Mouse (Mus musculus) midbrain, postnatal 0 days (tissue): ENCODE data around the gene Abcf1. TPM values are rescaled to one million over a fixed set of nuclear protein-coding genes. Genes with fewer than 3 reads are reported as not detected.

Source experiments
- ATAC-seq: fragments of 200-750 bp; cut with Nextera tagmentation; 2 replicates; pipeline ENCODE4 v1.8.0; 2017; ENCODE audit warnings: moderate number of reproducible peaks, mild to moderate bottlenecking, moderate TSS enrichment, moderate library complexity; ENCODE audit not compliant: low FRiP score
- DNase-seq: peaks from one replicate; pipeline ENCODE4 v3.0.0-alpha.2; 2015; ENCODE audit warnings: low spot score
- H3K27ac ChIP-seq: fragments of 300-500 bp; sonication (generic); 2 replicates; pipeline ENCODE4 v1.5.1; 2014; ENCODE audit warnings: low read depth, mild to moderate bottlenecking, low read length, mixed read lengths
- H3K27me3 ChIP-seq: fragments of 300-500 bp; sonication (generic); 2 replicates; pipeline ENCODE4 v1.6.1; 2014; ENCODE audit warnings: low read length, control low read depth, mixed read lengths; ENCODE audit not compliant: insufficient read depth
- H3K36me3 ChIP-seq: fragments of 300-500 bp; sonication (generic); 2 replicates; pipeline ENCODE4 v1.6.1; 2014; ENCODE audit warnings: low read length, control low read depth, mixed read lengths; ENCODE audit not compliant: insufficient read depth
- H3K4me1 ChIP-seq: fragments of 300-500 bp; sonication (generic); 2 replicates; pipeline ENCODE4 v1.6.1; 2014; ENCODE audit warnings: mild to moderate bottlenecking, control low read depth, antibody characterized with exemption, low read length, mixed read lengths; ENCODE audit not compliant: insufficient read depth
- H3K4me2 ChIP-seq: fragments of 300-500 bp; sonication (generic); 2 replicates; pipeline ENCODE4 v1.6.1; 2014; ENCODE audit warnings: low read depth, mild to moderate bottlenecking, low read length, mixed read lengths; ENCODE audit not compliant: poor library complexity, severe bottlenecking
- H3K4me3 ChIP-seq: fragments of 300-500 bp; sonication (generic); 2 replicates; pipeline ENCODE4 v1.5.1; 2014; ENCODE audit warnings: low read depth, mild to moderate bottlenecking, low read length, moderate library complexity
- H3K9ac ChIP-seq: fragments of 300-500 bp; sonication (generic); replicated peaks from 2 replicates; pipeline ENCODE4 v1.6.1; 2014; ENCODE audit warnings: mild to moderate bottlenecking, low read length, moderate library complexity, mixed read lengths; ENCODE audit not compliant: poor library complexity, severe bottlenecking
- H3K9me3 ChIP-seq: fragments of 300-500 bp; sonication (generic); 2 replicates; pipeline ENCODE4 v1.6.1; 2016; ENCODE audit warnings: low read length, control low read depth
- CTCF ChIP-seq: IDR thresholded peaks from 2 replicates; pipeline ENCODE4 v1.5.1; 2016; ENCODE audit warnings: antibody characterized with exemption, mild to moderate bottlenecking
- WGBS: fragments of 180-500 bp; shearing (Covaris S2); extraction: QIAGEN DNeasy Blood & Tissue Kit; methylation state at CpG from one replicate; pipeline ENCODE4 v1.1.7; 2014; 5-methylcytosine and 5-hydroxymethylcytosine counted together
- polyA plus RNA-seq: library from polyadenylated mRNA; unstranded; fragments of >200 nt; fragmentation: Nextera tagmentation; extraction: Ambion mirVana; gene quantifications from 2 replicates; pipeline ENCODE4 v1.2.1, GENCODE M21; 2015
- total RNA-seq: library from RNA; depleted of rRNA; stranded (reverse); fragments of >200 nt; gene quantifications from 2 replicates; pipeline ENCODE4 v1.2.3, GENCODE M21; 2014

Gene Abcf1
- total and polyA plus RNA-seq, 2 experiments from 2014 or later, result 61.8 to 100 TPM

DNA sequence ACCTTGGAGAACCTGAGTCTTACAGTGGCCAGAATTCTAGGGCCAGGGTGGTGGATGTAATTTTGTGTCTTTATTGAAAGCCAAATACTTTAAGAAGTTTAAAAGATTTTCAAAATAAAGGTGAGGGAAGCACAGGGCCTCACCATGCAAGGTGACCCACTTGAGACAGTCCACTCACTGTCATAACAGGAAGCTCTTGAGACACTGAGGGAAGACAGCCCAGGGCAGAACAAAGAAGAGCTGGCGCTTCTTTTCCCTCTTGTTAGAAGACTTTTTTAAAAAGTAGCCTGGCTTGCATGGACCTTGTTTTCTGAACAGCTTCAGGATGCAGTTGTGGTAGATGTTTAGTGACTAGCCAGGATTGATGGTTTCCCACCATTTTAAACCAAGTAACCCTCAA lies 49.2 kb downstream of the Abcf1 start:
- peaks cover 20% of the 10 kb centered on the region for H3K36me3 ChIP-seq
- WGBS, result 73% methylated on average over 1 of the region's 1 CpGs
- TF ChIP-seq CTCF, result no peak
- peak overlapping the region; percentile 64 for H3K4me2 ChIP-seq
- no peaks in the 10 kb centered on the region for H3K9me3 ChIP-seq
- ATAC-seq (no peak), DNase-seq (no peak)
- peak overlapping the region; percentile 98 for H3K27ac ChIP-seq
- H3K27me3 ChIP-seq, result no peaks in the 10 kb centered on the region
- no peak overlapping the region for H3K9ac ChIP-seq
- 0 out of 2 replicates have a peak overlapping the region, but pooled peaks have one; percentile 49 for H3K4me3 ChIP-seq
- H3K4me1 ChIP-seq, result peaks cover 11% of the 10 kb centered on the region; the same call in 1 of the 2 replicates

DNA sequence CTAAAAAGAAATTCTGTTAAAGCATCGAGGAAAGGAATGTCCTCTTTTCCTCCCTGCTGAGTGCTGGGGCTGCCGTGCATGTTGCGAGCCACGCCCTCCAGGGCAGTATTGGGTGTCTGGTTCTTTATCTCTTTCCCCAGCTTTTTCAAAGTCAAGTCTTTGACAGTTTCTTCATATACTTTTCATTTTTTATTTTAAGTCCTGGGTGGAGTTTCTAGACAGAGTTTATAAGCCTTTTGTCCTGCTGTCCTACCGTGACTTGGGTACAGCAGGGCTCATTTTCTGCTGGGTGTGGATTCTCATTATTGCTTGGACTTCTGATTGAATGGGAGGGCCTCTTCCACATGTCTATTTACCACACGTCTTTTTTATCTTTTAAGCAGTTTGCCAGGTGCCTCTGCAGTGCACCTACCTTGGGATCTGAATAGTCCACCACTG lies 49.7 kb downstream of the Abcf1 start:
- H3K4me1 ChIP-seq, result peaks cover 11% of the 10 kb centered on the region; the same call in 1 of the 2 replicates
- H3K36me3 ChIP-seq, result peaks cover 16% of the 10 kb centered on the region
- peak overlapping the region; percentile 64 for H3K4me2 ChIP-seq
- H3K4me3 ChIP-seq, result peak overlapping the region; percentile 49
- ATAC-seq (no peak), DNase-seq (no peak)
- no peaks in the 10 kb centered on the region for H3K27me3 ChIP-seq
- TF ChIP-seq CTCF, result no peak
- peak overlapping the region; percentile 98 for H3K27ac ChIP-seq
- peak overlapping the region; percentile 48; the same call in 1 of the 2 replicates for H3K9ac ChIP-seq
- H3K9me3 ChIP-seq, result no peaks in the 10 kb centered on the region
- 28% methylated on average over 6 of the region's 6 CpGs for WGBS

DNA sequence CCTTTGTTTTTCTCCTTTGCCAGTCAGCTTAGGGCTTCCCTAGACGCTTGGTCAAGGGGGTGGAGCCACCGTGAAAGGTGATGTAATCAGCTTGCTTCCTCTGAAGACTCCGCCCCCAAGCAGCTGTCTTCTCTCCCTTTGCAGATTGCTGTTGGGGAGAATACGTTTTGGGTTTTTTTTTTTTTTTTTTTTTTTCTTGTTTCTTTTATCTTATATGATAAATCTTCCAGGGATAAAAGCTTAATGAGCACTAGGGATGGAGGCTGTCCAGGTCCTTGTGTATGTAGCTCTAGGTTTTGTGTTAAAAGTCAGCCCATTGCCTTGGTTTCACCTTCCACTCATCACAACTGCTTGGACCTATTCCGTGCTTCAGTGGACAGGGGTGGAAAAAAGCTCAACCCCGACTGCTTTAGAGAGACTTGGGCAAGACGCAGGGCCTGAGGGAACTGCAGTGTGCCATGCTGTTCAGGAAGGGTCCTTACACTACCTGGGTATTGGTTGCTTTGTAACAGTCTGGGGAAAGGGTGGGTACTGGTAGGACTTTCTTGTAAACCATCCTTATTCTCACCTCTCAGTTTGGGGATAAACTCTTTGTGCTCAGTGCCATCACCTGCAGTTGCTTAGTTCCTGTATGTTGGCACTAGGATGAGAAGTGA lies 50.4 kb downstream of the Abcf1 start:
- H3K4me3 ChIP-seq, result peak overlapping the region; percentile 49
- H3K9me3 ChIP-seq, result no peaks in the 10 kb centered on the region
- H3K36me3 ChIP-seq, result peaks cover 9% of the 10 kb centered on the region
- H3K9ac ChIP-seq, result peak overlapping the region; percentile 91
- ATAC-seq, result peak; percentile 55
- H3K4me1 ChIP-seq, result peaks cover 11% of the 10 kb centered on the region; the same call in 1 of the 2 replicates
- DNase-seq, result peak; percentile 99
- H3K27ac ChIP-seq, result peak overlapping the region; percentile 98
- no peak for TF ChIP-seq CTCF
- no peaks in the 10 kb centered on the region for H3K27me3 ChIP-seq
- WGBS, result 1% methylated on average over 7 of the region's 7 CpGs
- H3K4me2 ChIP-seq, result peak overlapping the region; percentile 64

DNA sequence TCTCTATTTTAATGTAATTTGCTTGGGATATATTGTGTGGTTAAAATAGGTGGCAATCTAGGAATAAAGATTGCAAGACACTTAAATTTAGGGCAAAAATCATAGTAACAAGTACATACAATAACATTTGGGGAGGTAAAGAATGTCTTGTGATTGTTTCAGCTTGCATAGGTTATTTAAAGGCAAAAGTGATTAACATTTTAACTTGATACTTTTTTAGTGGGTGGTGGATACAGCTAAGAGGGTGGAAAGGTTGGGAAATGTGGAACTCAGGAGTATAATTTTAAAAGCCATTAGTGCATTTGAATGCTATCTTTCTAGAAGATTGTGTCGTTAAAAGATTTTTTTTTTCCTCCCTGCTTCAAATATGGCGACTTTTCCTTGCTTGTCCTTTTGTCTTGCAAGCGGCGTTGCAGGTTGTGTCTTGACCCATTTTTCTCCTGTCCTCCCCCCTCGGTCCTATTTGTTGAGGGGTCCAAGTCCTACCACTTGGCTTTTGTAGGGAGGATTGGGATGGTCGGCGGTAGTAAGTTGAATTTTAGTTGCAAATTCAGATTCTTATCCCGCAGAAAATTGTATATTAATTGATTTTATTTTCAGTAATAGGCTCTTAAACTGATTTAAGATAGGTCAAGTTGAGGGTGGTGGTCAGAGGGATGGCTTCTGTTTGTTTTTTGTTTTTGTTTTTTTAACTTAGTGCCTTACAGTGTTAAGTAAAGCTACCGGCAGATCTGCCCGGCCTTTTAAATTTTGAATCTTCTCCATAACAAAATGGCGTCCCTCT lies 51.1 kb downstream of the Abcf1 start:
- H3K4me3 ChIP-seq, result peak overlapping the region; percentile 49
- H3K27me3 ChIP-seq, result no peaks in the 10 kb centered on the region
- no peak for TF ChIP-seq CTCF
- WGBS, result under 1% methylated on average over 11 of the region's 11 CpGs
- H3K9ac ChIP-seq, result peak overlapping the region; percentile 91
- H3K27ac ChIP-seq, result peak overlapping the region; percentile 98
- DNase-seq (peak; percentile 80), ATAC-seq (no peak)
- no peaks in the 10 kb centered on the region for H3K9me3 ChIP-seq
- H3K4me2 ChIP-seq, result peak overlapping the region; percentile 64
- peaks cover 3% of the 10 kb centered on the region; the same call in 1 of the 2 replicates for H3K36me3 ChIP-seq
- peaks cover 11% of the 10 kb centered on the region; the same call in 1 of the 2 replicates for H3K4me1 ChIP-seq

DNA sequence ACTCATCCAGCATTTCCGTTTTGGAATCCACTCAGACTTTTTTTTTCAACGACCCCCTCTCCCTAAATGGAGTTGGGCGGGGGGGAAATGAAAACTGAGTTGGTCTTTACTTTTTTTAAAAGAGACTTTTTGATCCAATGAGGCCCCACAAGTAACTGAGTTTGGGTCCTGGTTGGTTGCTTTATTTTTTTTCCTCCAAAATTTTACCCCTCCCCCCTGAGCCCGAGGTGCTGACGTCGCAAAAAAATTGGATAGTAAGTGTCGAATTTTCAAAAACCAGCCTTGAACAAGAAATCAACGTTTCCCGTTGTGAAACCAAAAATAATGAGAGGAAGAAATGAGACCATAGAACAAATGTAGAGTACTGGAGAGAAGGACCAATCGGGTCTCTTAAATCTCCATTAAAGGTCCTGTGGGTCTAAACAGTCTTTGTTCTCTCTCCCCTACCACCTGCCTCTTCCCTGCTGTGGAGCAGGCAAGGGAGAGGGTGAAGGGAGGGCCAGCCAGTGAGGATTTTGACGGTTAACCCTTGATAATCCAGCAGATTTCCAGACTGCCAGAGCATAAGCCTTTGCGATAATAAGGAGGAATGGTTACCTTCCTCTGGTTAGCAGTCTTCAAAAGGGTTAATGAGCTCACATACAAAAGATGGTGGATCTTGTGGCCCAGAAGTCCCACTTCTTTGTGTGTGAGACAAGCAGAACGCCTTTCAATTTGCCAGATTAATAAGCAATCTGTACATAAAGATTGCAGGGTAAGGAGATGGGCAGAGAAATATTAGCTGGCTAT lies 51.9 kb downstream of the Abcf1 start:
- Histone ChIP-seq H3K9me3 (no peaks in the 10 kb centered on the region), H3K4me1 (peaks cover 11% of the 10 kb centered on the region; the same call in 1 of the 2 replicates), H3K4me2 (peak overlapping the region; percentile 64), H3K27me3 (no peaks in the 10 kb centered on the region), H3K27ac (peak overlapping the region; percentile 98), H3K9ac (peak overlapping the region; percentile 91), H3K4me3 (peak overlapping the region; percentile 49), H3K36me3 (no peaks in the 10 kb centered on the region)
- under 1% methylated on average over 13 of the region's 13 CpGs for WGBS
- ATAC-seq (peak; percentile 25), DNase-seq (peak; percentile 94)
- no peak for TF ChIP-seq CTCF
